Mouse (Mus musculus): Measurements from ENCODE around the gene Erbin.

DNA sequence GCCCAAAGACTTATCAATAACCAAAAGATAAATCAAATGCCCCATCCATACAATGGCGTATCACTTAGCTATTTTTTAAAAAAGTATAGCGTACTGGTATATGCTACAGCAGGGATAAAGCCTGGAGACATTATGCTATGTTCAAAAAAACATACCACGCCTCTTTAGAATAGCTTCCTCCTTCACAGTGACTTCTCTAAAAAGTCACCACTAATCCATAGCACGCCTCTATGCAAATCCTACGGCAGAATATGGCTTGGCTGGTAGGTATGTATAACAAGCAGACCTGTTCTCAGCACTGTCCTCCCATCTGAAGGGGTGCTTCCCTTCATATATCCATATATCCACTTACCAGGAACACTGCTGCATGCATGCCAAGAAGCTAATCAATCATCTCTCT, 27.2 kb downstream of the Erbin start:
- TF ChIP-seq MAFK (IDR thresholded peaks at IDR 0.05; ENCODE audit: insufficient read depth, low read depth, low read length) (no peak), ZNF384 (IDR thresholded peaks at IDR 0.05; ENCODE audit: low read depth, low read length) (no peak), ZC3H11A (IDR thresholded peaks at IDR 0.05; ENCODE audit: borderline replicate concordance, low read depth, low read length) (no peak)

All from ES-E14 (cell line).